In the genomic region with DNA sequence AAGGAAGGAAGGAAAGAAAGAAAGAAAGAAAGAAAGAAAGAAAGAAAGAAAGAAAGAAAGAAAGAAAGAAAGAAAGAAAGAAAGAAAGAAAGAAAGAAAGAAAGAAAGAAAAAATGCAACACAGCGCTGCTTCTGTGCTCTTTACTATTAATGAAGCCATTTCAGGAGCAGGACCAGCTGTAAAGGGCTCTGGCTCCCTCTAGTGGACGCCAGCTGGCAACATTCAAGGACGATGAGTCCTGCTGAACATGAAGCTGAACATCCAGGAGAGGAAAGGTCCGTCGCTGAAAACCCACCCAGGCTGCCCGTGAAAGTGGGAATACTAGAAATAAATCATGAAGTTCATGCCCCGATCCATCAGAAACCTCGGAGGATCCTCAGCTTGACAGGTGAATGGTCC, we compare ENCODE assay signal across 8 mouse cellular contexts. TPM values are rescaled to one million over a fixed set of nuclear protein-coding genes. Genes with fewer than 3 reads are reported as not detected.
DNase-seq lines count a peak whose midpoint lies in the region; ATAC-seq lines count a peak whose summit lies in the region.

No protein-coding gene starts in this region.

- intact Hi-C loops in gastrocnemius, postnatal 14 days (cut with DNase I; ENCODE audit: low total_unique reads): loop anchor here (2.0 kb wide), 1 partner anchor 83 kb away; no protein-coding TSS in a partner anchor

- peaks cover 16% of the 10 kb centered on the region; the same call in 1 of the 2 replicates for H3K27me3 ChIP-seq in liver, embryonic 12.5 days (replicated peaks)

- no peak overlapping the region for H3K4me2 ChIP-seq in liver, embryonic 12.5 days

- H3K27ac ChIP-seq in liver, embryonic 12.5 days: no peak overlapping the region

- peaks cover 23% of the 10 kb centered on the region for H3K4me1 ChIP-seq in liver, embryonic 12.5 days

- peak; percentile 93 for DNase-seq in 3T3-L1 (ENCODE audit: low read depth, low spot score)
- peak; percentile 83 for DNase-seq in T-cell, adult 2 months (ENCODE audit: low spot score)
- peak; percentile 88 to 94 for DNase-seq in cerebellum, postnatal 36 days
- peak; percentile 86 for DNase-seq in gastrocnemius, postnatal 14 days
- peak; percentile 94 for DNase-seq in kidney, postnatal 10 days
- peak; percentile 61 to 73 for DNase-seq in thymus, adult 18-20 months

- H3K4me3 ChIP-seq in liver, embryonic 12.5 days: no peak overlapping the region

- H3K36me3 ChIP-seq in liver, embryonic 12.5 days: no peaks in the 10 kb centered on the region

- 2% methylated on average over 8 of the region's 8 CpGs for WGBS in liver, embryonic 12.5 days (ENCODE audit: insufficient replicate concordance)

- H3K9ac ChIP-seq in liver, embryonic 12.5 days: no peak overlapping the region

- ATAC-seq in liver, embryonic 12.5 days: 0 out of 2 replicates have a peak, but pooled peaks have one; percentile 19
- peak; percentile 77 for ATAC-seq in neutrophil, adult 5-6 weeks (ENCODE audit: extremely low read depth, insufficient number of reproducible peaks, low FRiP score, poor library complexity, severe bottlenecking)

- no peaks in the 10 kb centered on the region for H3K9me3 ChIP-seq in liver, embryonic 12.5 days (replicated peaks)

RNA-seq across cellular contexts. Expression of gene Rnh1, which starts 3.5 kb away (rescaled TPM):
- 10 to 100 TPM; 48.4 to 50.3 TPM for total RNA-seq in gastrocnemius, postnatal 14 days (2021)
- 55.0 and 65.0 TPM in 2 replicates for polyA plus RNA-seq in liver, embryonic 12.5 days (2016; fragmentation: Nextera tagmentation; extraction: Ambion mirVana)
- 41.0 and 51.8 TPM in 2 replicates for total RNA-seq in neutrophil, adult 5-6 weeks (2017)

RNA-seq across cellular contexts. Expression of gene Hras, which starts 17.6 kb away (rescaled TPM):
- total RNA-seq in gastrocnemius, postnatal 14 days (2021): 100 to 1,000 TPM; 193 to 209 TPM
- 124 and 125 TPM in 2 replicates for polyA plus RNA-seq in liver, embryonic 12.5 days (2016; fragmentation: Nextera tagmentation; extraction: Ambion mirVana)
- total RNA-seq in neutrophil, adult 5-6 weeks (2017): 13.7 and 23.8 TPM in 2 replicates

RNA-seq across cellular contexts. Expression of gene Lrrc56, which starts 17.8 kb away (rescaled TPM):
- 1 to 10 TPM; 2.2 to 2.4 TPM for total RNA-seq in gastrocnemius, postnatal 14 days (2021)
- polyA plus RNA-seq in liver, embryonic 12.5 days (2016; fragmentation: Nextera tagmentation; extraction: Ambion mirVana): 16.4 and 17.9 TPM in 2 replicates
- total RNA-seq in neutrophil, adult 5-6 weeks (2017): 1.9 and 3.9 TPM in 2 replicates

RNA-seq across cellular contexts. Expression of gene Lmntd2, which starts 37.7 kb away (rescaled TPM):
- total RNA-seq in gastrocnemius, postnatal 14 days (2021): not detected
- 0.99 and 1.1 TPM in 2 replicates for polyA plus RNA-seq in liver, embryonic 12.5 days (2016; fragmentation: Nextera tagmentation; extraction: Ambion mirVana)
- 2.6 and 3.2 TPM in 2 replicates for total RNA-seq in neutrophil, adult 5-6 weeks (2017)

RNA-seq across cellular contexts. Expression of gene Rassf7, which starts 39.5 kb away (rescaled TPM):
- 1 to 10 TPM in 1 of 2 experiments, under 1 TPM in 1; 0.62 to 1.2 TPM for total RNA-seq in gastrocnemius, postnatal 14 days (2021)
- polyA plus RNA-seq in liver, embryonic 12.5 days (2016; fragmentation: Nextera tagmentation; extraction: Ambion mirVana): 27.3 and 28.3 TPM in 2 replicates
- total RNA-seq in neutrophil, adult 5-6 weeks (2017): 7.1 and 9.0 TPM in 2 replicates
